Mouse (Mus musculus) lung, adult 18-20 months (tissue): ENCODE data around the gene Katnb1.

Experiments used
- DNase-seq, 2 experiments: peaks; one replicate each; pipeline ENCODE4 v3.0.0; 2022; ENCODE audit warnings: mixed read lengths in 2 of 2

Katnb1 gene

GRCm38 (mm10) chr8:95084744-95085431 is 3.9 kb downstream of the Katnb1 start:
- DNase-seq = no peak

GRCm38 (mm10) chr8:95085432-95086141 is 4.6 kb downstream of the Katnb1 start:
- DNase-seq = no peak

- DNase-seq = peak in 1 of 2 experiments; percentile 14
Measured at GRCm38 (mm10) chr8:95093574-95093973, 12.6 kb downstream of the Katnb1 start.

- peak; percentile 61 to 74 for DNase-seq
Measured at GRCm38 (mm10) chr8:95099009-95099408, 18.0 kb downstream of the Katnb1 start.

- no peak for DNase-seq
Measured at GRCm38 (mm10) chr8:95101972-95102371, 21.0 kb downstream of the Katnb1 start.

GRCm38 (mm10) chr8:95107306-95107705 is 26.3 kb downstream of the Katnb1 start:
- DNase-seq = peak; percentile 13 to 24

- DNase-seq = no peak
Measured at GRCm38 (mm10) chr8:95112594-95112993, 31.6 kb downstream of the Katnb1 start.

GRCm38 (mm10) chr8:95113108-95113507 is 32.1 kb downstream of the Katnb1 start:
- no peak for DNase-seq

- no peak for DNase-seq
Measured at GRCm38 (mm10) chr8:95113750-95114149, 32.8 kb downstream of the Katnb1 start.

GRCm38 (mm10) chr8:95123455-95123854 is 42.5 kb downstream of the Katnb1 start:
- no peak for DNase-seq

- DNase-seq = no peak
Measured at GRCm38 (mm10) chr8:95126497-95126896, 45.5 kb downstream of the Katnb1 start.

- no peak for DNase-seq
Measured at GRCm38 (mm10) chr8:95127658-95128057, 46.7 kb downstream of the Katnb1 start.

GRCm38 (mm10) chr8:95128750-95129260 is 47.8 kb downstream of the Katnb1 start:
- no peak for DNase-seq

GRCm38 (mm10) chr8:95130966-95131537 is 50.1 kb downstream of the Katnb1 start:
- DNase-seq = peak in 1 of 2 experiments; percentile 33

- DNase-seq = no peak
Measured at GRCm38 (mm10) chr8:95131983-95132382, 51.0 kb downstream of the Katnb1 start.

GRCm38 (mm10) chr8:95134186-95134585 is 53.2 kb downstream of the Katnb1 start:
- no peak for DNase-seq

- DNase-seq = no peak
Measured at GRCm38 (mm10) chr8:95135242-95135641, 54.3 kb downstream of the Katnb1 start.

GRCm38 (mm10) chr8:95136218-95136617 is 55.2 kb downstream of the Katnb1 start:
- no peak for DNase-seq

- DNase-seq = no peak
Measured at GRCm38 (mm10) chr8:95137201-95137600, 56.2 kb downstream of the Katnb1 start.

GRCm38 (mm10) chr8:95137641-95138098 is 56.7 kb downstream of the Katnb1 start:
- DNase-seq = peak; percentile 72 to 82

GRCm38 (mm10) chr8:95138341-95139050 is 57.5 kb downstream of the Katnb1 start:
- no peak for DNase-seq

- DNase-seq = no peak
Measured at GRCm38 (mm10) chr8:95139051-95139365, 58.0 kb downstream of the Katnb1 start.

- peak in 1 of 2 experiments; percentile 48 for DNase-seq
Measured at GRCm38 (mm10) chr8:95140555-95140954, 59.6 kb downstream of the Katnb1 start.
